Mouse (Mus musculus): ENCODE measurements around the gene Abtb2. TPM values are rescaled to one million over a fixed set of nuclear protein-coding genes. Genes with fewer than 3 reads are reported as not detected.

The Abtb2 gene
- polyA plus RNA-seq, 1 experiment from 2014 or later: 2.1 TPM

- TF ChIP-seq CTCF (IDR thresholded peaks at IDR 0.05; ENCODE audit: low read depth) (no peak), EP300 (IDR thresholded peaks at IDR 0.05; ENCODE audit: low read depth) (no peak)
- Histone ChIP-seq H3K9me3 (ENCODE audit: low read length) (no peaks in the 10 kb centered on the region), H3K27me3 (ENCODE audit: insufficient read depth, low read length) (no peaks in the 10 kb centered on the region), H3K27ac (ENCODE audit: low read depth) (no peak overlapping the region), H3K4me3 (ENCODE audit: low read depth, low read length) (no peak overlapping the region), H3K4me1 (ENCODE audit: insufficient read depth) (peaks cover 18% of the 10 kb centered on the region), H3K9ac (replicated peaks) (no peak overlapping the region), H3K4me2 (ENCODE audit: low read depth, low read length) (no peak overlapping the region), H3K36me3 (replicated peaks; ENCODE audit: insufficient read depth, low read length) (no peaks in the 10 kb centered on the region)
- no peak for DNase-seq
- ATAC-seq: no peak
Observed at GRCm38 (mm10) chr2:103687888-103688287, 121.8 kb downstream of the Abtb2 start.

GRCm38 (mm10) chr2:103690425-103690824 is 124.3 kb downstream of the Abtb2 start:
- Histone ChIP-seq H3K9me3 (ENCODE audit: low read length) (no peaks in the 10 kb centered on the region), H3K4me3 (ENCODE audit: low read depth, low read length) (no peak overlapping the region), H3K36me3 (replicated peaks; ENCODE audit: insufficient read depth, low read length) (no peaks in the 10 kb centered on the region; the same call in 1 of the 2 replicates), H3K27ac (ENCODE audit: low read depth) (no peak overlapping the region), H3K27me3 (ENCODE audit: insufficient read depth, low read length) (no peaks in the 10 kb centered on the region), H3K4me1 (ENCODE audit: insufficient read depth) (peaks cover 5% of the 10 kb centered on the region; the same call in 1 of the 2 replicates), H3K4me2 (ENCODE audit: low read depth, low read length) (no peak overlapping the region), H3K9ac (replicated peaks) (no peak overlapping the region)
- TF ChIP-seq EP300 (IDR thresholded peaks at IDR 0.05; ENCODE audit: low read depth) (no peak), CTCF (IDR thresholded peaks at IDR 0.05; ENCODE audit: low read depth) (no peak)
- DNase-seq (no peak), ATAC-seq (no peak)
- 54% methylated on average over 6 of the region's 6 CpGs for WGBS (ENCODE audit: insufficient replicate concordance)

DNA sequence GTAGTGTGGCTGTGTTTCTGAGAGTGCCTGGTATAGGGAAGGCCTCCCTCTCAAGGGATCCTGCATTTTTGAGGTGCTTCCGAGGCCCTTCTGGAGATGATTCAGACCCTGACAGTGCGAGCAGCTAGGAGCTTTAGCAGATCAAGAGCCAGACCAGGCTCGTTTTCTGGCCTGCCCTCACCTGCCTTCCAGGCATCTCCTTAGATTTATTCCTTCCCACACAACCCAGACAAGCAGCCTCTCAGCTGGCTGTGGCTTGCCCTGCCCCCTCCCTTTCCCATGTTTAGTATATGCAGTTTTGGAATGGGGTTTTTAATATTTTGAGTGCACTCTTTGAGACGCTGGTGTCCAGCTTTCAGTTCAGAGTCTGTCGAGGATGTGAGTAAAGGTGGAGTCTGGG is 124.7 kb downstream of the Abtb2 start:
- Histone ChIP-seq H3K4me1 (ENCODE audit: insufficient read depth) (peaks cover 4% of the 10 kb centered on the region; the same call in 1 of the 2 replicates), H3K27ac (ENCODE audit: low read depth) (no peak overlapping the region), H3K9ac (replicated peaks) (no peak overlapping the region), H3K4me2 (ENCODE audit: low read depth, low read length) (no peak overlapping the region), H3K27me3 (ENCODE audit: insufficient read depth, low read length) (no peaks in the 10 kb centered on the region), H3K36me3 (replicated peaks; ENCODE audit: insufficient read depth, low read length) (no peaks in the 10 kb centered on the region; the same call in 1 of the 2 replicates), H3K9me3 (ENCODE audit: low read length) (no peaks in the 10 kb centered on the region), H3K4me3 (ENCODE audit: low read depth, low read length) (no peak overlapping the region)
- WGBS (ENCODE audit: insufficient replicate concordance): 58% methylated on average over 5 of the region's 5 CpGs
- no peak for DNase-seq
- TF ChIP-seq CTCF (IDR thresholded peaks at IDR 0.05; ENCODE audit: low read depth): no peak
- no peak for TF ChIP-seq EP300 (IDR thresholded peaks at IDR 0.05; ENCODE audit: low read depth)
- ATAC-seq: no peak

DNA sequence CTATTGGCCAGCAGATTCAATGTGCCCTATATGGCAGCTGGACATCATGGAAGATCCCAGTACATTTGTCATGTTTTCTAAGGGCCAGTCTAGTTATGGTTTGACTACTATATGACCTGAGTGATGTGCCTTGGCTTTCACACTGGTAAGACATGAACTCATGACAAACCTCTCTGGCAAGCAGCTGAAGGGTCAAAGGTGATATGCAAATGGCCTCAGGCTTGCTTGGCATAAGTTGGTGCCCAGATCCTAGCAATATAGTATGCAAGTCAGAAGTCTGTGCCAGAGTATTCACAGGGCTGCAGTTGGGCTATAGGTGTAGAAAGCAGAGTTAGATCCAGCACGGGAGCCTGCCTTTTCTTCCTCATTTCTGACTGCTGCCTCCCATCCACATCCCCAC is 125.2 kb downstream of the Abtb2 start:
- no peak overlapping the region for H3K4me2 ChIP-seq (ENCODE audit: low read depth, low read length)
- H3K27ac ChIP-seq (ENCODE audit: low read depth): no peak overlapping the region
- 56% methylated on average over 1 of the region's 1 CpGs for WGBS (ENCODE audit: insufficient replicate concordance)
- H3K4me1 ChIP-seq (ENCODE audit: insufficient read depth): peaks cover 4% of the 10 kb centered on the region; the same call in 1 of the 2 replicates
- TF ChIP-seq CTCF (IDR thresholded peaks at IDR 0.05; ENCODE audit: low read depth): no peak
- TF ChIP-seq EP300 (IDR thresholded peaks at IDR 0.05; ENCODE audit: low read depth): no peak
- H3K9me3 ChIP-seq (ENCODE audit: low read length): no peaks in the 10 kb centered on the region
- H3K36me3 ChIP-seq (replicated peaks; ENCODE audit: insufficient read depth, low read length): no peaks in the 10 kb centered on the region; the same call in 1 of the 2 replicates
- H3K4me3 ChIP-seq (ENCODE audit: low read depth, low read length): no peak overlapping the region
- H3K27me3 ChIP-seq (ENCODE audit: insufficient read depth, low read length): no peaks in the 10 kb centered on the region
- DNase-seq (no peak), ATAC-seq (no peak)
- H3K9ac ChIP-seq (replicated peaks): no peak overlapping the region

DNA sequence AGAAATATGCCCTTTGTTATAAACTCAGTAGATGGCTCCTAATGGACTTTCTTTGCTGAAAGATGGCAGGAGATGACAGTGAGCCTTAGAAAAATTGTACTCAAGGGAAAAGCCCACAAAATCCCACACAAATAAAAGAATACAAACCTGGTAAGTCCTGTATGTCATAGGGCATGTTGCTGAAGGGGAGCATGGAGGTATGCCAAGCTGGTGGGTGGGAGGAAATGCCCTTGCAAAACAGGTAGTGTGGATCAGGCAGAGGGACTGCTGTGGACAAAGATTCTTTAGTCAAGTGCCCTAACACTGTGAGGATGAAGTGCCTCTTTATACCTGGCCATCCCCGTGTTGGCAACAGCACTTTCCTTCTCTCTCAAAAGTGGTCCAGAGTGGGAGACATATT is 126.7 kb downstream of the Abtb2 start:
- no peak overlapping the region for H3K4me3 ChIP-seq (ENCODE audit: low read depth, low read length)
- DNase-seq (no peak), ATAC-seq (no peak)
- H3K27me3 ChIP-seq (ENCODE audit: insufficient read depth, low read length): no peaks in the 10 kb centered on the region
- H3K36me3 ChIP-seq (replicated peaks; ENCODE audit: insufficient read depth, low read length): no peaks in the 10 kb centered on the region; the same call in 1 of the 2 replicates
- 62% methylated on average over 1 of the region's 1 CpGs for WGBS (ENCODE audit: insufficient replicate concordance)
- H3K4me2 ChIP-seq (ENCODE audit: low read depth, low read length): no peak overlapping the region
- TF ChIP-seq CTCF (IDR thresholded peaks at IDR 0.05; ENCODE audit: low read depth): no peak
- TF ChIP-seq EP300 (IDR thresholded peaks at IDR 0.05; ENCODE audit: low read depth): no peak
- peaks cover 4% of the 10 kb centered on the region; the same call in 1 of the 2 replicates for H3K4me1 ChIP-seq (ENCODE audit: insufficient read depth)
- H3K9me3 ChIP-seq (ENCODE audit: low read length): no peaks in the 10 kb centered on the region
- H3K27ac ChIP-seq (ENCODE audit: low read depth): no peak overlapping the region
- H3K9ac ChIP-seq (replicated peaks): no peak overlapping the region

- peaks cover 4% of the 10 kb centered on the region; the same call in 1 of the 2 replicates for H3K4me1 ChIP-seq (ENCODE audit: insufficient read depth)
- no peak overlapping the region for H3K9ac ChIP-seq (replicated peaks)
- no peak overlapping the region for H3K4me3 ChIP-seq (ENCODE audit: low read depth, low read length)
- ATAC-seq (no peak), DNase-seq (no peak)
- H3K9me3 ChIP-seq (ENCODE audit: low read length): no peaks in the 10 kb centered on the region
- WGBS (ENCODE audit: insufficient replicate concordance): 61% methylated on average over 4 of the region's 4 CpGs
- TF ChIP-seq CTCF (IDR thresholded peaks at IDR 0.05; ENCODE audit: low read depth) (peak; percentile 26), EP300 (IDR thresholded peaks at IDR 0.05; ENCODE audit: low read depth) (no peak)
- no peaks in the 10 kb centered on the region; the same call in 1 of the 2 replicates for H3K36me3 ChIP-seq (replicated peaks; ENCODE audit: insufficient read depth, low read length)
- H3K27me3 ChIP-seq (ENCODE audit: insufficient read depth, low read length): no peaks in the 10 kb centered on the region
- no peak overlapping the region for H3K4me2 ChIP-seq (ENCODE audit: low read depth, low read length)
- no peak overlapping the region for H3K27ac ChIP-seq (ENCODE audit: low read depth)
Observed at GRCm38 (mm10) chr2:103694777-103695563, 128.9 kb downstream of the Abtb2 start.
